Mouse (Mus musculus) forebrain, embryonic 16.5 days (tissue): ENCODE results near the gene Ccdc157. TPM values are rescaled to one million over a fixed set of nuclear protein-coding genes. Genes with fewer than 3 reads are reported as not detected.

Source experiments
- ATAC-seq: fragments of 200-750 bp; cut with Nextera tagmentation; 2 replicates; pipeline ENCODE4 v1.8.0; 2017; ENCODE audit warnings: mild to moderate bottlenecking, moderate library complexity
- H3K27ac ChIP-seq: fragments of 300-500 bp; sonication (generic); 2 replicates; pipeline ENCODE4 v1.5.1; 2014; ENCODE audit warnings: low read length, control low read depth
- H3K27me3 ChIP-seq: fragments of 300-500 bp; sonication (generic); replicated peaks from 2 replicates; pipeline ENCODE4 v1.6.1; 2014; ENCODE audit warnings: low read length; ENCODE audit not compliant: control insufficient read depth, insufficient read depth
- H3K36me3 ChIP-seq: fragments of 300-500 bp; sonication (generic); 2 replicates; pipeline ENCODE4 v1.6.1; 2014; ENCODE audit not compliant: control insufficient read depth, insufficient read depth
- H3K4me1 ChIP-seq: fragments of 300-500 bp; sonication (generic); replicated peaks from 2 replicates; pipeline ENCODE4 v1.6.1; 2014; ENCODE audit warnings: low read length; ENCODE audit not compliant: control insufficient read depth, insufficient read depth
- H3K4me2 ChIP-seq: fragments of 300-500 bp; sonication (generic); 2 replicates; pipeline ENCODE4 v1.6.1; 2014; ENCODE audit warnings: mild to moderate bottlenecking, low read length, control low read depth
- H3K4me3 ChIP-seq: fragments of 300-500 bp; sonication (generic); replicated peaks from 2 replicates; pipeline ENCODE4 v1.5.1; 2014; ENCODE audit warnings: mild to moderate bottlenecking, low read length, control low read depth
- H3K9ac ChIP-seq: fragments of 300-500 bp; sonication (generic); replicated peaks from 2 replicates; pipeline ENCODE4 v1.6.1; 2014; ENCODE audit warnings: low read depth, low read length, control low read depth
- H3K9me3 ChIP-seq: fragments of 300-500 bp; sonication (generic); 2 replicates; pipeline ENCODE4 v1.6.1; 2016; ENCODE audit warnings: low read length; ENCODE audit not compliant: control insufficient read depth
- WGBS: fragments of 180-500 bp; shearing (Covaris S2); extraction: QIAGEN DNeasy Blood & Tissue Kit; methylation state at CpG from one replicate; pipeline ENCODE4 v1.1.7; 2014; 5-methylcytosine and 5-hydroxymethylcytosine counted together
- polyA plus RNA-seq: library from polyadenylated mRNA; unstranded; fragments of >200 nt; fragmentation: Nextera tagmentation; extraction: Ambion mirVana; gene quantifications from 2 replicates; pipeline ENCODE4 v1.2.1, GENCODE M21; 2015

Gene Ccdc157
- 6.7 and 8.0 TPM in 2 replicates for polyA plus RNA-seq

- Histone ChIP-seq H3K4me1 (peaks cover 39% of the 10 kb centered on the region), H3K9ac (peak within 1 kb of the TSS; percentile 90), H3K4me2 (peak within 1 kb of the TSS; percentile 86), H3K9me3 (no peaks in the 10 kb centered on the region), H3K36me3 (peaks cover 2% of the 10 kb centered on the region; the same call in 1 of the 2 replicates), H3K27me3 (no peaks in the 10 kb centered on the region), H3K27ac (peak within 1 kb of the TSS; percentile 88), H3K4me3 (peak within 1 kb of the TSS; percentile 93)
- 2% methylated on average over 54 of the region's 54 CpGs for WGBS
- ATAC-seq: peak; percentile 99
Measured at GRCm38 (mm10) chr11:4159808-4160708, at the start of gene Ccdc157, which contains the start of gene Sf3a1. TSS of gene Ccdc157 (minus strand) at chr11:4160293. TSS of gene Sf3a1 (plus strand) at chr11:4160350.

- WGBS: 77% methylated on average over 5 of the region's 5 CpGs
- no peak overlapping the region for H3K4me3 ChIP-seq
- peaks cover 4% of the 10 kb centered on the region for H3K36me3 ChIP-seq
- no peaks in the 10 kb centered on the region for H3K9me3 ChIP-seq
- no peak overlapping the region for H3K4me2 ChIP-seq
- H3K4me1 ChIP-seq: no peaks in the 10 kb centered on the region
- no peak for ATAC-seq
- no peak overlapping the region for H3K27ac ChIP-seq
- no peak overlapping the region for H3K9ac ChIP-seq
- no peaks in the 10 kb centered on the region for H3K27me3 ChIP-seq
Measured at GRCm38 (mm10) chr11:4209556-4209955, 49.5 kb upstream of the Ccdc157 start.

GRCm38 (mm10) chr11:4207655-4208054 lies 47.6 kb upstream of the Ccdc157 start:
- no peaks in the 10 kb centered on the region for H3K9me3 ChIP-seq
- WGBS: 96% methylated on average over 9 of the region's 9 CpGs
- no peak for ATAC-seq
- H3K4me3 ChIP-seq: no peak overlapping the region
- no peak overlapping the region for H3K9ac ChIP-seq
- no peaks in the 10 kb centered on the region for H3K27me3 ChIP-seq
- no peak overlapping the region for H3K27ac ChIP-seq
- peaks cover under 1% of the 10 kb centered on the region; the same call in 1 of the 2 replicates for H3K36me3 ChIP-seq
- no peak overlapping the region for H3K4me2 ChIP-seq
- no peaks in the 10 kb centered on the region for H3K4me1 ChIP-seq

GRCm38 (mm10) chr11:4206563-4206962 lies 46.5 kb upstream of the Ccdc157 start:
- no peak for ATAC-seq
- H3K36me3 ChIP-seq: no peaks in the 10 kb centered on the region
- 81% methylated on average over 6 of the region's 6 CpGs for WGBS
- H3K9ac ChIP-seq: no peak overlapping the region
- H3K9me3 ChIP-seq: no peaks in the 10 kb centered on the region
- H3K4me1 ChIP-seq: no peaks in the 10 kb centered on the region
- H3K4me3 ChIP-seq: no peak overlapping the region
- no peak overlapping the region for H3K27ac ChIP-seq
- H3K4me2 ChIP-seq: no peak overlapping the region
- no peaks in the 10 kb centered on the region for H3K27me3 ChIP-seq

- no peak for ATAC-seq
- no peak overlapping the region for H3K9ac ChIP-seq
- H3K9me3 ChIP-seq: no peaks in the 10 kb centered on the region
- no peak overlapping the region for H3K27ac ChIP-seq
- no peaks in the 10 kb centered on the region for H3K4me1 ChIP-seq
- H3K4me3 ChIP-seq: no peak overlapping the region
- H3K36me3 ChIP-seq: no peaks in the 10 kb centered on the region
- no peak overlapping the region for H3K4me2 ChIP-seq
- WGBS: 89% methylated on average over 7 of the region's 7 CpGs
- H3K27me3 ChIP-seq: no peaks in the 10 kb centered on the region
Measured at GRCm38 (mm10) chr11:4205951-4206350, 45.9 kb upstream of the Ccdc157 start.

- no peaks in the 10 kb centered on the region for H3K27me3 ChIP-seq
- H3K4me3 ChIP-seq: no peak overlapping the region
- no peaks in the 10 kb centered on the region for H3K9me3 ChIP-seq
- H3K36me3 ChIP-seq: no peaks in the 10 kb centered on the region
- ATAC-seq: no peak
- WGBS: 85% methylated on average over 5 of the region's 5 CpGs
- no peaks in the 10 kb centered on the region for H3K4me1 ChIP-seq
- no peak overlapping the region for H3K27ac ChIP-seq
- no peak overlapping the region for H3K4me2 ChIP-seq
- H3K9ac ChIP-seq: no peak overlapping the region
Measured at GRCm38 (mm10) chr11:4205097-4205655, 45.1 kb upstream of the Ccdc157 start.

- Histone ChIP-seq H3K9ac (no peak overlapping the region), H3K9me3 (no peaks in the 10 kb centered on the region), H3K36me3 (no peaks in the 10 kb centered on the region), H3K27ac (no peak overlapping the region), H3K4me3 (no peak overlapping the region), H3K27me3 (no peaks in the 10 kb centered on the region), H3K4me2 (no peak overlapping the region), H3K4me1 (no peaks in the 10 kb centered on the region)
- no peak for ATAC-seq
- WGBS: 49% methylated on average over 2 of the region's 2 CpGs
Measured at GRCm38 (mm10) chr11:4203705-4204074, 43.6 kb upstream of the Ccdc157 start.

- H3K4me1 ChIP-seq: no peaks in the 10 kb centered on the region
Measured at GRCm38 (mm10) chr11:4202995-4203704, 43.1 kb upstream of the Ccdc157 start.

More at GRCm38 (mm10) chr11:4202995-4203704, 43.1 kb upstream of the Ccdc157 start:
- Histone ChIP-seq H3K9me3 (no peaks in the 10 kb centered on the region), H3K9ac (no peak overlapping the region), H3K36me3 (no peaks in the 10 kb centered on the region), H3K27ac (no peak overlapping the region), H3K4me2 (no peak overlapping the region), H3K4me3 (no peak overlapping the region), H3K27me3 (no peaks in the 10 kb centered on the region)
- ATAC-seq: no peak
- WGBS: 86% methylated on average over 12 of the region's 12 CpGs
